Mouse (Mus musculus) CH12.LX (cell line): Measurements from ENCODE around the gene Pkmyt1. TPM values are rescaled to one million over a fixed set of nuclear protein-coding genes. Genes with fewer than 3 reads are reported as not detected.

Source experiments
- DNase-seq: peaks from one replicate; pipeline ENCODE4 v3.0.0-alpha.2; 2013; ENCODE audit errors: extremely low read depth
- H3K27ac ChIP-seq: 2 replicates; pipeline ENCODE4 v1.5.1; 2012; ENCODE audit warnings: low read depth, mild to moderate bottlenecking, control low read depth, moderate library complexity; ENCODE audit not compliant: insufficient read depth
- H3K27me3 ChIP-seq: replicated peaks from 2 replicates; pipeline ENCODE3; 2012; ENCODE audit warnings: inconsistent platforms
- H3K36me3 ChIP-seq, 2 experiments: replicated peaks in 1 of 2; 2 replicates each; pipeline versions ENCODE3 to v1.6.1; 2012; ENCODE audit warnings: inconsistent platforms in 1 of 2, low read length in 1 of 2, mild to moderate bottlenecking in 1 of 2, mixed read lengths in 1 of 2, moderate library complexity in 1 of 2; ENCODE audit not compliant: control insufficient read depth in 1 of 2, insufficient read depth in 1 of 2
- H3K4me1 ChIP-seq, 2 experiments: 2 replicates each; pipeline ENCODE4 v1.6.1; 2012; ENCODE audit warnings: inconsistent platforms in 1 of 2, moderate library complexity in 1 of 2; ENCODE audit not compliant: insufficient read depth in 2 of 2, control insufficient read depth in 1 of 2
- H3K4me2 ChIP-seq: 2 replicates; pipeline ENCODE4 v1.6.1; 2012; ENCODE audit warnings: low read depth, mild to moderate bottlenecking, control low read depth; ENCODE audit not compliant: poor library complexity, insufficient read depth, severe bottlenecking
- H3K4me3 ChIP-seq, 3 experiments: fragments of 150-350 bp in 1 of 3; sonication (generic) in 1 of 3; replicated peaks in 1 of 3; 2 replicates each; pipeline versions ENCODE3 to v1.5.1; 2011 to 2012; ENCODE audit warnings: low read depth in 2 of 3, low read length in 2 of 3, mild to moderate bottlenecking in 2 of 3, moderate library complexity in 2 of 3, control low read depth in 1 of 3, improper control_type of control experiment in 1 of 3, inconsistent platforms in 1 of 3, mixed read lengths in 1 of 3; ENCODE audit not compliant: poor library complexity in 1 of 3
- H3K79me2 ChIP-seq: replicated peaks from 2 replicates; pipeline ENCODE4 v1.6.1; 2012; ENCODE audit warnings: mild to moderate bottlenecking, moderate library complexity; ENCODE audit not compliant: control insufficient read depth, poor library complexity, insufficient read depth, severe bottlenecking; ENCODE audit errors: extremely low read depth
- H3K9ac ChIP-seq: 2 replicates; pipeline ENCODE4 v1.6.1; 2012; ENCODE audit warnings: low read depth, mild to moderate bottlenecking, control low read depth, moderate library complexity; ENCODE audit not compliant: insufficient read depth
- H3K9me3 ChIP-seq: replicated peaks from 2 replicates; pipeline ENCODE3; 2012; ENCODE audit warnings: low read length, inconsistent platforms, mixed read lengths
- BHLHE40 ChIP-seq: IDR thresholded peaks from 2 replicates; pipeline ENCODE4 v1.6.1; 2011; ENCODE audit warnings: mild to moderate bottlenecking, low read depth, low read length, improper control_type of control experiment
- ELF1 ChIP-seq: IDR thresholded peaks from 2 replicates; pipeline ENCODE4 v1.6.1; 2014; ENCODE audit warnings: low read depth, mild to moderate bottlenecking, inconsistent platforms, low read length, improper control_type of control experiment
- ETS1 ChIP-seq: conservative IDR thresholded peaks from 2 replicates; pipeline ENCODE4 v1.6.1; 2012; ENCODE audit warnings: low read depth, mild to moderate bottlenecking, inconsistent platforms, low read length, improper control_type of control experiment, moderate library complexity
- JUND ChIP-seq: conservative IDR thresholded peaks from 2 replicates; pipeline ENCODE4 v1.6.1; 2011; ENCODE audit warnings: low read depth, low read length, improper control_type of control experiment
- MAFK ChIP-seq: IDR thresholded peaks from 2 replicates; pipeline ENCODE4 v1.6.1; 2011; ENCODE audit warnings: low read length, improper control_type of control experiment; ENCODE audit not compliant: insufficient replicate concordance
- MAX ChIP-seq: IDR thresholded peaks from 2 replicates; pipeline ENCODE4 v1.6.1; 2011; ENCODE audit warnings: low read length, improper control_type of control experiment
- MAZ ChIP-seq: IDR thresholded peaks from 2 replicates; pipeline ENCODE4 v1.6.1; 2012; ENCODE audit warnings: low read depth, mild to moderate bottlenecking, inconsistent platforms, low read length, improper control_type of control experiment, moderate library complexity
- MXI1 ChIP-seq: IDR thresholded peaks from 2 replicates; pipeline ENCODE4 v1.6.1; 2011; ENCODE audit warnings: mild to moderate bottlenecking, low read depth, low read length, improper control_type of control experiment
- MYC ChIP-seq: IDR thresholded peaks from 2 replicates; pipeline ENCODE4 v1.6.1; 2011; ENCODE audit warnings: low read depth, mild to moderate bottlenecking, improper control_type of control experiment, low read length
- NRF1 ChIP-seq: IDR thresholded peaks from 2 replicates; pipeline ENCODE4 v1.6.1; 2014; ENCODE audit warnings: low read depth, mild to moderate bottlenecking, inconsistent platforms, low read length, improper control_type of control experiment, moderate library complexity
- PAX5 ChIP-seq: IDR thresholded peaks from 2 replicates; pipeline ENCODE4 v1.6.1; 2012; ENCODE audit warnings: low read length, inconsistent platforms, mixed read lengths
- POLR2A ChIP-seq: IDR thresholded peaks from 2 replicates; pipeline ENCODE4 v1.6.1; 2011; ENCODE audit warnings: low read depth, mild to moderate bottlenecking, improper control_type of control experiment, low read length
- RAD21 ChIP-seq: IDR thresholded peaks from 2 replicates; pipeline ENCODE4 v1.6.1; 2011; ENCODE audit warnings: low read depth, mild to moderate bottlenecking, low read length, improper control_type of control experiment, moderate library complexity
- RCOR1 ChIP-seq: conservative IDR thresholded peaks from 2 replicates; pipeline ENCODE4 v1.6.1; 2012; ENCODE audit warnings: low read depth, mild to moderate bottlenecking, inconsistent platforms, low read length, improper control_type of control experiment
- SIN3A ChIP-seq: IDR thresholded peaks from 2 replicates; pipeline ENCODE4 v1.6.1; 2012; ENCODE audit warnings: low read length, improper control_type of control experiment, inconsistent platforms
- TBP ChIP-seq: conservative IDR thresholded peaks from 2 replicates; pipeline ENCODE4 v1.6.1; 2011; ENCODE audit warnings: low read depth, low read length, improper control_type of control experiment
- UBTF ChIP-seq: IDR thresholded peaks from 2 replicates; pipeline ENCODE4 v1.6.1; 2012; ENCODE audit warnings: low read depth, mild to moderate bottlenecking, inconsistent platforms, low read length, improper control_type of control experiment, moderate library complexity
- ZC3H11A ChIP-seq: IDR thresholded peaks from 2 replicates; pipeline ENCODE4 v1.6.1; 2012; ENCODE audit warnings: low read depth, mild to moderate bottlenecking, inconsistent platforms, low read length, improper control_type of control experiment
- ZKSCAN1 ChIP-seq: IDR thresholded peaks from 2 replicates; pipeline ENCODE4 v1.6.1; 2012; ENCODE audit warnings: low read depth, inconsistent platforms, low read length, improper control_type of control experiment, borderline replicate concordance
- ZNF384 ChIP-seq: IDR thresholded peaks from 2 replicates; pipeline ENCODE4 v1.6.1; 2012; ENCODE audit warnings: low read depth, low read length, improper control_type of control experiment, inconsistent platforms
- dilution Hi-C: fragments of 300-500 bp; cut with MboI; formaldehyde crosslinking; loops from 2 replicates; pipeline ENCODE4 v1.14.3; 2020; ENCODE audit warnings: low sequenced_read_pairs; ENCODE audit not compliant: extremely low pct_unique_long_range_greater_than_20kb, extremely low pct_ligation_motif_present
- in situ Hi-C: fragments of 300-500 bp; cut with MboI; formaldehyde crosslinking; loops from 3 replicates; pipeline ENCODE4 v1.14.3; 2019; ENCODE audit warnings: low sequenced_read_pairs, low pct_ligation_motif_present, low pct_unique_long_range_greater_than_20kb, mixed read lengths
- polyA plus RNA-seq: library from polyadenylated mRNA; unstranded; fragments of >175 nt; gene quantifications from 2 replicates; pipeline ENCODE4 v1.2.1, GENCODE M21; 2012; ENCODE audit warnings: low read depth; ENCODE audit not compliant: insufficient read length
- total RNA-seq, 2 experiments: library from RNA; depleted of rRNA; stranded (reverse); fragments of 300-350 nt in 1 of 2; fragments of >200 nt in 1 of 2; gene quantifications; 2 replicates each; pipeline ENCODE4 v1.2.3; 2012 to 2014

The Pkmyt1 gene
- total and polyA plus RNA-seq, 3 experiments = 12.6 to 37.0 (median 25.4) TPM

DNA sequence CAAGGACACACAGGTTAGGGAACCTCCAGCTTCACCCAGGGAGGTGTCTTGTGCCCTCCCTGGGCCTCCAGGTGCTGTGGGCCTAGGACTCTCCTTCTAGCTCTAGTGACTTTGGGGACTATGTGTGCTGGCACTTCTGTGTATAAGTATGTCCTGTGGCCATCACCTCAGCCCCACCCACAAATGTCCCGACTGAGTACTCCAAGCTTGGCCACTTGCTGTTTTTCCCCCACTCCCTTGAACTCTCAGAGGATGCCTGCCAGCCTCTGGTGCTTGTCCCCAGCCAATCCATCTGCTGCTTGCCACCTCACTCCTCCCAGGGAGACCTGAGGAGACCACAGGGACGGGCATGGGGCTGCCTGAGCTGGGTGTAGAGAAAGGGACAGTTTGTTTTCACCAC lies 52.3 kb downstream of the Pkmyt1 start:
- no peak overlapping the region for H3K27ac ChIP-seq
- no peak for DNase-seq
- H3K79me2 ChIP-seq = no peaks in the 10 kb centered on the region
- H3K9me3 ChIP-seq = no peaks in the 10 kb centered on the region
- H3K4me1 ChIP-seq = peaks cover 3 to 21% of the 10 kb centered on the region in 2 experiments; a peak in 3 of 4 replicates
- TF ChIP-seq ZNF384 = no peak
- TF ChIP-seq UBTF = no peak
- TF ChIP-seq MYC = no peak
- no peak for TF ChIP-seq SIN3A
- TF ChIP-seq ETS1 = no peak
- no peak for TF ChIP-seq POLR2A
- TF ChIP-seq PAX5 = no peak
- no peak for TF ChIP-seq ZKSCAN1
- TF ChIP-seq MXI1 = no peak
- TF ChIP-seq RAD21 = no peak
- H3K36me3 ChIP-seq = no peaks in the 10 kb centered on the region
- H3K4me2 ChIP-seq = no peak overlapping the region
- no peaks in the 10 kb centered on the region for H3K27me3 ChIP-seq
- in situ Hi-C loops = loop anchor here (5.0 to 10.0 kb wide), 2 partner anchors 59 to 186 kb away; partner anchors contain the start of gene Prss33
- no peak overlapping the region for H3K4me3 ChIP-seq
- dilution Hi-C loops = no loop called here
- H3K9ac ChIP-seq = no peak overlapping the region

DNA sequence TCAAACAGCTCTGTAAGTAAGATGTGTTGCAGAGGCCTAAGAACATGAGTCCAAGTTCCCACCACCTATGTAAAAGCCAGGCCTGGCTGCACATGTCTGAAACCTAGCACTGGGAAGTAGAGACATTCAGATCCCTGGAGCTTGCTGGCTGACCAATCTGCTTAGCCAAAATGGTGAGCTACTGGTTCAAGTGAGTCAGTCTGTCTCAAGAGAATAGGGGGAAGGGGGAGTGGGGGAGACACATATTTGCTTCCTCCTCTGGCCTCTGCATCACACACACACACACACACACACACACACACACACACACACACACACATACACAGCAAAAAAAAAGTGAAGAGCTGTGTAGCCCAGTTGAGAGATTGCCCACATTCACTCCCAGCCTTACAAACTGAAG lies 57.2 kb downstream of the Pkmyt1 start:
- TF ChIP-seq RCOR1 (no peak), ZNF384 (0 out of 2 replicates have a peak, but pooled peaks have one; percentile 31), TBP (no peak), RAD21 (no peak)
- H3K4me2 ChIP-seq = no peak overlapping the region
- in situ Hi-C loops = no loop called here

DNA sequence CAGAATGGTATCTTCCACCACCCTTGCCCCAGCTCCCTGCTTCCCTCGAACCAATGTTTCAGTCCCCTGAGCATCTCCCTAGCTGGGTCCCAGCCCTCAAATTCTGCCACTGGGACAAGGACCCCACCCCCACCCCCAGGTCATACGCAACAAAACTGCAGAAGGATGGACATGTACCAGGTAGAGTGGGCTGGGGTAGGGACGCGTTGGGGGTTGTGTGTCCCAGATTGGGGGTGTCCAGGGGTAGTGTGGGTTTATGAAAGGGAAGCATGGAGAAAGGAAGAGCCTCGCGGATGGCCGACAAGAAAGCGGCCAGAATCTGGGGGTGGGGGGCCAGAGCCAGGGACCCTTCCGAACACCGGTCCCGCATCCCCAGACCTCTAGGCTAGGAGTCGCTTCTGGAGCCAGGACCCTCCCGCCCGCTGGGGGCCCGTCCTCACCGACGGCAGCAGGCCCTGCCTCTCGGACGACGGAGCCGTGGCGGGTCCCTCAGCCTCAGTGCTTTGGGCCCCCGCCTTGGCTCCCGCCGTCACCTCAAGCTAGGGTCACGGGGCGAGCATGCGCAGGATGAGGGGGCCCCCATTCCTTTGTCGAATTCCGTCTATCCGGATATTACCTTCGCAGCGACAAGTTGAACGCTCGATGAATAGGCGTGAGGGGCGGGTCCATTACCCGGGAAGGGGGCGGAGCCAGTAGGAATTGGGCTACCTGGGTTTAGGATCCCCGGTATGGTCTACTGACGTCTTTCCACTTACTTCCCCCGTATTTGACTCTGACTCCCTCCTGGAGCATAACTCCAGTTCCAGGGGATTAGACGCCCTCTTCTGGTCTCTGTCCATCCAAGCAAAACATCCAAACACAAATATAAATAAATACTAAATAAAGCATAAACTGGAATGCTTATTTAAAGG lies 59.7 kb downstream of the Pkmyt1 start, which contains the start of gene Flywch2:
Gene Flywch2, minus strand, starts transcription at position 521 of the 911 bp plus-strand sequence.
- H3K27me3 ChIP-seq = no peaks in the 10 kb centered on the region
- H3K79me2 ChIP-seq = no peaks in the 10 kb centered on the region
- TF ChIP-seq ZC3H11A = no peak
- TF ChIP-seq MAZ = no peak
- no peak for TF ChIP-seq MAX
- TF ChIP-seq MXI1 = no peak
- TF ChIP-seq JUND = no peak
- no peak for TF ChIP-seq POLR2A
- no peak for TF ChIP-seq NRF1
- no peak for TF ChIP-seq RCOR1
- TF ChIP-seq MAFK = no peak
- TF ChIP-seq BHLHE40 = no peak
- TF ChIP-seq SIN3A = no peak
- no peak for TF ChIP-seq ELF1
- no peaks in the 10 kb centered on the region for H3K36me3 ChIP-seq
- H3K9ac ChIP-seq = no peak within 1 kb of the TSS
- no peak within 1 kb of the TSS for H3K4me2 ChIP-seq
- dilution Hi-C loops = no loop called here
- peaks cover 0 to 7% of the 10 kb centered on the region in 2 experiments; a peak in 3 of 4 replicates for H3K4me1 ChIP-seq
- H3K27ac ChIP-seq = no peak within 1 kb of the TSS
- H3K4me3 ChIP-seq = no peak within 1 kb of the TSS
- in situ Hi-C loops = no loop called here
- no peak for DNase-seq
- H3K9me3 ChIP-seq = no peaks in the 10 kb centered on the region

More for the DNA sequence above, 57.2 kb downstream of the Pkmyt1 start:
- no peaks in the 10 kb centered on the region for H3K9me3 ChIP-seq
- dilution Hi-C loops = no loop called here
- H3K36me3 ChIP-seq = no peaks in the 10 kb centered on the region
- no peak overlapping the region for H3K9ac ChIP-seq
- H3K27ac ChIP-seq = no peak overlapping the region
- peak; percentile 53 for DNase-seq
- no peaks in the 10 kb centered on the region for H3K79me2 ChIP-seq
- no peak overlapping the region for H3K4me3 ChIP-seq
- H3K4me1 ChIP-seq = peaks cover 3 to 13% of the 10 kb centered on the region in 2 experiments; a peak in 3 of 4 replicates
- H3K27me3 ChIP-seq = no peaks in the 10 kb centered on the region
